Mouse (Mus musculus): ENCODE measurements around the gene Klhl4.

Klhl4 gene

GRCm38 (mm10) chrX:114473782-114474731 lies at the start of gene Klhl4:
TSS of gene Klhl4 (plus strand) at chrX:114474333.
- DNase-seq (ENCODE audit: low spot score in 2 of 2): no peak

- DNase-seq (ENCODE audit: low spot score in 2 of 2): no peak
Measured at GRCm38 (mm10) chrX:114484153-114484552, 10.0 kb downstream of the Klhl4 start.

DNA sequence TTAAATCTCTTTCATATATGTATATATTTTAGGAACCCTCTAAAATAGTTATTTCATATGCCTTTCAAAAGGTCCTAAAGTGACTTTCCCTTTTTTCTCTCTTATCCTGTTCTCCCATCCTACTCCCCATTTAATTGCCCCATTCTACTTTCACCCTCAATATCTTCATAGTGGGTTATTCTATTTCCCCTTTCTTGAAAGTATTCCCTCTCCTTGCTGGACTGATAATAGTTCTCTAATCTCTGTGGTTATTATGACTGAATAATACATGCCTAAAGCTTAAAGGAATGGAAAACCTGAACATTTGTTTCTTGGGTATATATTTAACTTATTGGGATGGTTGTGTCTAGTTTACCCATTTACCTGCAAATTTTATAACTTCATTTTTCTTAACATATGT lies 12.6 kb downstream of the Klhl4 start:
- no peak for DNase-seq (ENCODE audit: low spot score in 2 of 2)

DNA sequence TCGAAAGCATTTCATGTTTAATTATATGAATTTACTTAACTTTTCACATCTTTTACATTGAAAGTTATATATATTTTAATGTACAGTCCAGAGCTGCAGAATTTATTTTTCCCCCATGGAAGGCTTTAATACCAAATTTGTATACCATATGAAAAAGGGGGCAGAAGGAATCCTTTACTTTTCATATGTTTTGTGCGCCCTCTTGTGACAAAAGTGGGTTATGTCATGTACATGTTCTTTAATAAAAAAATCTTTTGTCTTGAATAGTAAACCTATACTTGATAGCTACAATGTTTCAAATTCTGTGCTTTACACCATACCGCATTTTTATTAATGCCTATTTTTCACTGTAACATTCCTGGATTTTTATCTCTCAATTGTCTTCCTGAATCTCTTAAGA lies 84.0 kb downstream of the Klhl4 start:
- no peak for DNase-seq (ENCODE audit: low spot score in 2 of 2)

DNA sequence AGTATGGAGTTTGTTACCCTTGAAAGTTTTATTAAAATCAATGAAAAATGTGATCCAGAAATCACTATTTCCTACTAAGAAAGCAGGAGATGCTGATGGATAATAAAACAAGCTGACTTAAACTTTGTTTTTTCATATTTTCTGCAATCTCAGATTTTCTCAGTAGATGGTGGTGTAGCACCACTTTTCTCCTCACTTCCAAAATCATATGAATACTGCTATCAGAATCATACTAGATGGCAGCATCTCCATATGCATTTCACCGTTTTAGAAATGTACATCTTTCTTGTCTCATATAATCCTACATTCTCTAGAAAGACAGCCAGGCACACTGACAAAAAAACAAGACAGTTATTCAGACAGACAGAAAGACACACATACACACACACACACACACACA lies 108.2 kb downstream of the Klhl4 start:
- DNase-seq (ENCODE audit: low spot score in 2 of 2): no peak

All from spleen, postnatal 14 days (tissue).